Mouse (Mus musculus) lung, postnatal 0 days (tissue): Measurements from ENCODE around the gene Ube2r2. TPM values are rescaled to one million over a fixed set of nuclear protein-coding genes. Genes with fewer than 3 reads are reported as not detected.

Experiments used
- ATAC-seq: fragments of 200-750 bp; cut with Nextera tagmentation; 2 replicates; pipeline ENCODE4 v1.8.0; 2017; ENCODE audit warnings: moderate library complexity
- DNase-seq: peaks from one replicate; pipeline ENCODE4 v3.0.0-alpha.2; 2016; ENCODE audit warnings: low spot score
- H3K27ac ChIP-seq: fragments of 300-500 bp; sonication (generic); 2 replicates; pipeline ENCODE4 v1.5.1; 2014; ENCODE audit warnings: antibody characterized with exemption, mild to moderate bottlenecking, low read length, mixed read lengths
- H3K27me3 ChIP-seq: fragments of 300-500 bp; sonication (generic); replicated peaks from 2 replicates; pipeline ENCODE4 v1.6.1; 2014; ENCODE audit warnings: low read length, mixed read lengths; ENCODE audit not compliant: insufficient read depth
- H3K36me3 ChIP-seq: fragments of 300-500 bp; sonication (generic); 2 replicates; pipeline ENCODE4 v1.6.1; 2014; ENCODE audit warnings: low read length, mixed read lengths; ENCODE audit not compliant: insufficient read depth
- H3K4me1 ChIP-seq: fragments of 300-500 bp; sonication (generic); 2 replicates; pipeline ENCODE4 v1.6.1; 2014; ENCODE audit warnings: antibody characterized with exemption, low read depth, low read length, mixed read lengths; ENCODE audit not compliant: insufficient read depth
- H3K4me2 ChIP-seq: fragments of 300-500 bp; sonication (generic); replicated peaks from 2 replicates; pipeline ENCODE4 v1.6.1; 2014; ENCODE audit warnings: low read depth, mild to moderate bottlenecking, low read length, moderate library complexity, mixed read lengths
- H3K4me3 ChIP-seq: fragments of 300-500 bp; sonication (generic); 2 replicates; pipeline ENCODE4 v1.5.1; 2014; ENCODE audit warnings: low read depth, low read length
- H3K9ac ChIP-seq: fragments of 300-500 bp; sonication (generic); replicated peaks from 2 replicates; pipeline ENCODE4 v1.6.1; 2014; ENCODE audit warnings: low read depth, mild to moderate bottlenecking
- H3K9me3 ChIP-seq: fragments of 300-500 bp; sonication (generic); 2 replicates; pipeline ENCODE4 v1.6.1; 2016; ENCODE audit warnings: low read length, mixed read lengths
- CTCF ChIP-seq: IDR thresholded peaks from 2 replicates; pipeline ENCODE4 v1.5.1; 2016; ENCODE audit warnings: antibody characterized with exemption, mild to moderate bottlenecking
- EP300 ChIP-seq: IDR thresholded peaks from 2 replicates; pipeline ENCODE4 v1.6.1; 2016; ENCODE audit warnings: antibody characterized with exemption, mild to moderate bottlenecking, control low read depth
- WGBS: fragments of 180-500 bp; shearing (Covaris S2); extraction: QIAGEN DNeasy Blood & Tissue Kit; methylation state at CpG from one replicate; pipeline ENCODE4 v1.1.7; 2014; 5-methylcytosine and 5-hydroxymethylcytosine counted together
- polyA plus RNA-seq: library from polyadenylated mRNA; unstranded; fragments of >200 nt; fragmentation: Nextera tagmentation; extraction: Ambion mirVana; gene quantifications from 2 replicates; pipeline ENCODE4 v1.2.1, GENCODE M21; 2015

The Ube2r2 gene
- polyA plus RNA-seq, 1 experiment from 2014 or later = 77.9 TPM

DNA sequence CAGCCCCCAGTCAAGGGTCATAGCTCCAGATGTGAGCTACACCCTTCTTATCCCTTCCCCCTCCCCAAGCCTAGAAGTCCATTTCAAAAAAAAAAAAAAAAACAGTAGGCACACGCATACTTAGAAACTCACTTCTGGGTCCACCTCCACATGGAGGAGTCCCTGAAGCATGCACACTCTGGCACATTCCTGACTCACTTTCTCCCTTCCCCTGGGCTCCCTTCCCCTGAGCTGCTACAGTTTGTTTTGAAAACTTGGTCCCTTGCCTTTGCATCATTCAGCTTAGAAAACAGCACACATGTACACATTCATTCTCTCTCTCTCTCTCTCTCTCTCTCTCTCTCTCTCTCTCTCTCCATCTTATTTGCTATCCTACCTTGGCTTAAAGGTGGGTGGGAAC is 42.6 kb upstream of the Ube2r2 start:
- Histone ChIP-seq H3K9ac (no peak overlapping the region), H3K27me3 (0 out of 2 replicates have a peak, but pooled peaks cover 5% of the 10 kb centered on the region), H3K27ac (no peak overlapping the region), H3K9me3 (no peaks in the 10 kb centered on the region), H3K4me1 (no peaks in the 10 kb centered on the region), H3K36me3 (no peaks in the 10 kb centered on the region), H3K4me2 (no peak overlapping the region), H3K4me3 (no peak overlapping the region)
- ATAC-seq = no peak
- TF ChIP-seq CTCF (no peak), EP300 (no peak)
- DNase-seq = no peak
- 65% methylated on average over 1 of the region's 1 CpGs for WGBS

DNA sequence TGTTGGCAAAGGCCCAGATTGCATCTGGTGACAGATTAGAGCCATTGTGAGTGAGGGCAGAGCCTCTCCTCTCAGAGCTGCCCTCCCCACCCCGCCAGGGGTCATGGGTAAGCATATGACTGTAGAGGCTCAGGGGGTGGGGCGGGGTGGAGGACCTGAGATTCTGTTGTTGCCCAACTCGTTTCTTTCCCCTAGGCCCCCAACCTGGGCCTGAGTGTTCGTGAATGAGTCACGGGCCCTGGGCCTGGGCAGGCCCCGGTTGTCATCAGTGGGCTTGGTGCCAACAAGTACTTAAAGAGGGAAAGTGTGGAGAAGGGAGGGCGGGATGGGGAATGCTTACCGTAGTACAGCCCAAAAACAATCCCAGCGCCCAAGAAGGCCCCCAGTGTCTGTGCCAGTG is 41.2 kb upstream of the Ube2r2 start:
- Histone ChIP-seq H3K4me3 (no peak overlapping the region), H3K9me3 (no peaks in the 10 kb centered on the region), H3K4me2 (no peak overlapping the region), H3K27ac (no peak overlapping the region), H3K9ac (no peak overlapping the region), H3K36me3 (no peaks in the 10 kb centered on the region), H3K4me1 (peaks cover 6% of the 10 kb centered on the region; the same call in 1 of the 2 replicates), H3K27me3 (0 out of 2 replicates have a peak, but pooled peaks cover 5% of the 10 kb centered on the region)
- peak; percentile 91 for DNase-seq
- 35% methylated on average over 9 of the region's 9 CpGs for WGBS
- TF ChIP-seq CTCF (peak; percentile 10; the same call in 1 of the 2 replicates), EP300 (peak; percentile 62)
- ATAC-seq = peak; percentile 93

DNA sequence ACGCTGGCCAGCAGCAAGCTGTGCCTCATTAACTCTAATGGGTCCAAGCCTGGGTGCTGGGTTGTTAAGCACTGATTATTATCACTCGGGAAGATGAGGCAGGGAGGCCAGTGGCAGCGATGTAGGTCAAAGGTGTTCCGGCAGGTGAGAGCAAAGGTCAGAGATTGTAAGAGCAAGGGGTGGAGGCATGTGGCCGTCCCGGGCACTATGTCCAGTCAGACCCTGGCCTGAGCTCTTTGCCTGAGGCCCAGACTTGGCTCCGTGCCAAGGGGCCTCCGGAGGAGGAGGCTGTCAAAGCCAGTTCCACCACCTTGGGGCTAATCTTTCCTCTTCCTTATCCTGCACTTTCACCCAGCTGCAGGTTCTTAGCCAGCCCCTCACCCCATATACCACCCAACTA is 39.4 kb upstream of the Ube2r2 start:
- no peak overlapping the region for H3K4me2 ChIP-seq
- H3K9ac ChIP-seq = no peak overlapping the region
- H3K4me1 ChIP-seq = peaks cover 6% of the 10 kb centered on the region; the same call in 1 of the 2 replicates
- 40% methylated on average over 8 of the region's 8 CpGs for WGBS
- TF ChIP-seq CTCF = no peak
- no peak for TF ChIP-seq EP300
- H3K4me3 ChIP-seq = no peak overlapping the region
- H3K9me3 ChIP-seq = no peaks in the 10 kb centered on the region
- 0 out of 2 replicates have a peak, but pooled peaks cover 5% of the 10 kb centered on the region for H3K27me3 ChIP-seq
- no peaks in the 10 kb centered on the region for H3K36me3 ChIP-seq
- peak; percentile 33 for DNase-seq
- no peak for ATAC-seq
- H3K27ac ChIP-seq = no peak overlapping the region

DNA sequence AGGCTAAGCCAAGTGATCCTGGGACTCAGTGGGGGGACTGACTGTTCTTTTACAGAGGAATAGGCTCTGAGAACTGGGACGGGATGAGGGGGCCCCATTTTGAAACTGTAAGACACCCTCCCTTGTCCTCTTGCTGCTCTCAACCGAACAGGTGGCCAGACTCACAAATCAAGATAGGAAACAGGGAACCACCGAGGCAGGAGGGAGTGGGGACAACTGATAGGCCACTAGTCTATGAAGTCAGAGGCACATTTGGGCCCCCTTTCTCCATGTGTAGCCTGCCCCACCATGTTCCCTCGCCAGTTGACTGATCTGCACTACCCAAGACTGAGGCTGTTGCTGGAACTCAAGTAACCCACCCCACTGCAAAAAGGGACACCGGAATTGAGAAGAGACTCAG is 38.7 kb upstream of the Ube2r2 start:
- H3K4me3 ChIP-seq = no peak overlapping the region
- no peak for ATAC-seq
- WGBS = 72% methylated on average over 5 of the region's 5 CpGs
- peaks cover 6% of the 10 kb centered on the region; the same call in 1 of the 2 replicates for H3K4me1 ChIP-seq
- no peak overlapping the region for H3K9ac ChIP-seq
- TF ChIP-seq CTCF = no peak
- TF ChIP-seq EP300 = no peak
- H3K27me3 ChIP-seq = 0 out of 2 replicates have a peak, but pooled peaks cover 5% of the 10 kb centered on the region
- H3K9me3 ChIP-seq = no peaks in the 10 kb centered on the region
- no peaks in the 10 kb centered on the region for H3K36me3 ChIP-seq
- no peak overlapping the region for H3K4me2 ChIP-seq
- no peak for DNase-seq
- no peak overlapping the region for H3K27ac ChIP-seq

DNA sequence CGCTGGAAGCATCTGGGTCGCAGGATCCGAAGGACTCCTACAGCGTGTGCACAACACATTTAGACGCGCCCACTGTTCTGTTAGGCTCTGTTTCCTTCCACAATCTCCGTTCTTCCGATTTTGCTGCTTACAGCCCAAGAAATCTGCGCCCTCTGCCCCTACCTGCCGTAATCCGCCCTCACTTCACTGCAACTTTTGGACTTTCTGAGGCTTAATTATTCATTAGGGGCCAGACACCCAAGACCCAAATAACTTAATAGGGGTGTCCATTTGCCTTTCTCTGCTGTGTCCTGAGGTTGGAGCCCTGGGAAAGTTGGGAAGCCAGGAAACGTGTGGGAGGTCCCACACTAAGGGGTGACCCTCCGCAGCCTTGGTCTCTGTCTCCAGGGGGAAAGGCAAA is 38.2 kb upstream of the Ube2r2 start:
- no peaks in the 10 kb centered on the region for H3K36me3 ChIP-seq
- no peak overlapping the region for H3K4me3 ChIP-seq
- 0 out of 2 replicates have a peak, but pooled peaks cover 5% of the 10 kb centered on the region for H3K27me3 ChIP-seq

DNA sequence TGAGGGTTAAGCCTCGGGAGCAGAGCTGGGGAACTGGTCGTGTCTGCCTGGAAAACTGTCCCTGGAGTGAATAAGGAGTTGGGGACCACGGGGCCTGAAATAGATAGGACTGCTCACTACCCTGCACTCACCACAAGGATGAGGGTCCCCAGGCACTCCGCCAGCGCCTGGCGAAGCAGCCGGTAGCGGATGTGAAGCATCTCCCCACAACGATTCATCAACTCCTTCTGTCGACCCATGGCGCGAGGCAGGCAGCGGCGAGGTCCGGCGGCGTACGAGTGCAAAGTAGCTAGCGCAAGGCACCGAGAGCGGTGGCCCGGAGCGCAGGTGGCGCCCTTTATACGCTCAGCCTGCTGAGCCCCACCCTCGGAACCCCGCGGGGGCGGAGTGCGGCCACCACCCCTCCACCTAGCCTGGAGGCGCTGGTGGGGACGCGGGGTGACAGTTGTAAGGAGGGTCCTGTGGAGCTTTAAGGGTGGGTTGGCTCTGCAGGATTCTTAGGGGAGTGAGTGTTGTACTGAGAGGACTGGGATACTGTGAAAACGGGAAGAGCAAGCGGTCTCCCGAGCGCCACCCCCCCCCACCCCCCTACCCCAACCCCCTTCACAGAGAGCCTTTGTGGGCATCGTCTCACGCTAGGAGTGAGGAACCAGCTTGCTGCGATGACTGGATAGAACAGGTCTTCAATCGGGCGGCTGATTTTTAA is 37.5 kb upstream of the Ube2r2 start, which contains the start of gene Aqp3:
Gene Aqp3, minus strand, starts transcription at position 313 of the 706 bp plus-strand sequence.
- TF ChIP-seq EP300 = no peak
- TF ChIP-seq CTCF = no peak
- H3K9ac ChIP-seq = no peak within 1 kb of the TSS
- no peaks in the 10 kb centered on the region for H3K36me3 ChIP-seq
- H3K4me2 ChIP-seq = peak within 1 kb of the TSS; percentile 67
- ATAC-seq (0 out of 2 replicates have a peak, but pooled peaks have one; percentile 23), DNase-seq (peak; percentile 54)
- 0 out of 2 replicates have a peak, but pooled peaks cover 5% of the 10 kb centered on the region for H3K27me3 ChIP-seq
- no peak within 1 kb of the TSS for H3K27ac ChIP-seq
- 2% methylated on average over 42 of the region's 42 CpGs for WGBS
- peak within 1 kb of the TSS; percentile 31 for H3K4me3 ChIP-seq
- H3K4me1 ChIP-seq = peaks cover 6% of the 10 kb centered on the region; the same call in 1 of the 2 replicates
- H3K9me3 ChIP-seq = no peaks in the 10 kb centered on the region

More for the DNA sequence above, 38.2 kb upstream of the Ube2r2 start:
- 59% methylated on average over 13 of the region's 13 CpGs for WGBS
- DNase-seq = no peak
- Histone ChIP-seq H3K9ac (no peak overlapping the region), H3K4me2 (no peak overlapping the region), H3K27ac (no peak overlapping the region), H3K9me3 (no peaks in the 10 kb centered on the region), H3K4me1 (peaks cover 6% of the 10 kb centered on the region; the same call in 1 of the 2 replicates)
- TF ChIP-seq CTCF = no peak
- no peak for TF ChIP-seq EP300
- ATAC-seq = no peak
